Mouse (Mus musculus) brain, embryonic 14.5 days (tissue): Measurements from ENCODE around the gene Chchd1.

Experiments
- CTCF ChIP-seq: fragments of 200-500 bp; IDR thresholded peaks from 2 replicates; pipeline ENCODE4 v1.5.1; 2012; ENCODE audit warnings: inconsistent platforms, mild to moderate bottlenecking, moderate library complexity, borderline replicate concordance; ENCODE audit not compliant: insufficient read depth, insufficient read length; ENCODE audit errors: extremely low read depth
- POLR2A ChIP-seq: fragments of 200-500 bp; IDR thresholded peaks from 2 replicates; pipeline ENCODE4 v1.6.1; 2012; ENCODE audit warnings: mild to moderate bottlenecking, inconsistent platforms, borderline replicate concordance; ENCODE audit not compliant: poor library complexity, insufficient read depth, insufficient read length, severe bottlenecking; ENCODE audit errors: extremely low read depth

DNA sequence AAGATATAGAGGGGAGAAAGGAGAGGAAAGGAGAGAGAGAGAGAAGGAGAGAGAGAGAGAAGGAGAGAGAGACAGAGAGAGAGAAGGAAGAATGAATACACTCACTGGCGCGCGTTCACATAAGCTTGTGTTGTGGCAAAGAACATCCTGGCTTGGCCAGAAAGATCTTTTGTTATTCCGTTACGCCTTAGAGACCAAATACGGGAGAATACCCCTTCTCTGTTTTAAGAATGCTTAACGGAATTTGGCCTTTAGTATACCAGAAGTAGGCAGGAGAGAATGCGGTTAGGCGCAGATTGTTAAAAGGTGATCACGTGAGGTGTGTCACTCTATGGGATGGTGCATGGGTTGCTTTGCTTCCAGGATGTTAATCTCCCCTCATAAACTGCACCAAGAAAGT lies 5.4 kb downstream of the Chchd1 start:
- TF ChIP-seq POLR2A (no peak), CTCF (no peak)
